In the genomic region with DNA sequence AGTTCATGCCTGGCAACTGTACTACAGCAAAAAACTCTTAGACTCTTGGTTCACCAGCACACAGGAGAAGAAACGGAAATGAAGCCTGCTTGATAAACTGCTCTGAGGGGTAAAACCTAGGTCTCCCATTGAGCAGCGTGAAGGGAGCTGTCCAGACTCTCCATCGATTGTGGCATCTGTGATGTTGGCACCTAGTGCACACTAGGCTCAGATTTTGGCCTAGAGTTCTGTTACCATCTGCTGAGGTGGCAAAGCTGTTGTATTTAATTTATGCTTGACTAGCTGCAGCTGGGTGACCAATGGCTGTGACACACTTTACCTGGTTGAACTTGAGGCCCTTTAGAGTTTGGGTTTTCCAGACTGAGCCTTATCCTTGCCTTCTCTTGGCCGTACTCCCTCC, we compare ENCODE assay signal across 28 mouse cellular contexts. TPM values are rescaled to one million over a fixed set of nuclear protein-coding genes. Genes with fewer than 3 reads are reported as not detected.
A peak's percentile ranks its signal among the peaks of the same experiment; 100 is the strongest.
DNase-seq lines count a peak whose midpoint lies in the region; ATAC-seq and TF ChIP-seq lines count a peak whose summit lies in the region.
"Had no signal": no experiment of that assay in that cellular context is flagged by ENCODE, and none has a peak within 500 bp of the region (broad histone marks: within the 10 kb centered on the region; RNA-seq: fewer than 3 reads in every experiment).

No protein-coding gene starts in this region.

- H3K27ac ChIP-seq in forebrain, embryonic 16.5 days (ENCODE audit: low read length): no peak overlapping the region
- no peak overlapping the region; the same call in 1 of the 2 replicates for H3K27ac ChIP-seq in forebrain, embryonic 15.5 days (replicated peaks)
- no peak overlapping the region for H3K27ac ChIP-seq in midbrain, postnatal 0 days (ENCODE audit: low read depth, low read length)
- no peak overlapping the region for H3K27ac ChIP-seq in midbrain, embryonic 15.5 days
- H3K27ac ChIP-seq: embryonic facial prominence, embryonic 10.5 days; embryonic facial prominence, embryonic 15.5 days; heart, embryonic 13.5 days; liver, embryonic 14.5 days; neural tube, embryonic 13.5 days; stomach, embryonic 15.5 days had no signal

- H3K9ac ChIP-seq in forebrain, embryonic 16.5 days (replicated peaks; ENCODE audit: low read depth, low read length): no peak overlapping the region
- no peak overlapping the region for H3K9ac ChIP-seq in forebrain, embryonic 15.5 days (replicated peaks)
- no peak overlapping the region for H3K9ac ChIP-seq in midbrain, postnatal 0 days (replicated peaks; ENCODE audit: low read length, poor library complexity, severe bottlenecking)
- no peak overlapping the region for H3K9ac ChIP-seq in midbrain, embryonic 15.5 days
- H3K9ac ChIP-seq: embryonic facial prominence, embryonic 15.5 days; heart, embryonic 13.5 days; liver, embryonic 14.5 days; lung, embryonic 14.5 days; neural tube, embryonic 13.5 days; stomach, embryonic 15.5 days had no signal

- WGBS in forebrain, embryonic 16.5 days: 80% methylated on average over 4 of the region's 4 CpGs
- 77% methylated on average over 4 of the region's 4 CpGs for WGBS in forebrain, embryonic 15.5 days
- 98% methylated on average over 4 of the region's 4 CpGs for WGBS in midbrain, postnatal 0 days
- 96% methylated on average over 4 of the region's 4 CpGs for WGBS in midbrain, embryonic 15.5 days

- ATAC-seq in forebrain, embryonic 16.5 days: peak; percentile 52; the same call in 1 of the 2 replicates
- no peak for ATAC-seq in forebrain, embryonic 15.5 days (replicated peaks)
- no peak for ATAC-seq in midbrain, postnatal 0 days (ENCODE audit: low FRiP score)
- ATAC-seq in midbrain, embryonic 15.5 days (replicated peaks): no peak
- ATAC-seq: intestine, postnatal 0 days had no signal

- H3K4me1 ChIP-seq in forebrain, embryonic 16.5 days (replicated peaks; ENCODE audit: control insufficient read depth, insufficient read depth, low read length): peaks cover 13% of the 10 kb centered on the region
- peaks cover 25% of the 10 kb centered on the region for H3K4me1 ChIP-seq in forebrain, embryonic 15.5 days
- H3K4me1 ChIP-seq in midbrain, postnatal 0 days (ENCODE audit: insufficient read depth, low read length): peaks cover 6% of the 10 kb centered on the region; the same call in 1 of the 2 replicates
- H3K4me1 ChIP-seq in midbrain, embryonic 15.5 days: peaks cover 13% of the 10 kb centered on the region

- no peak overlapping the region for H3K4me3 ChIP-seq in forebrain, embryonic 16.5 days (replicated peaks; ENCODE audit: low read length)
- H3K4me3 ChIP-seq in forebrain, embryonic 15.5 days: no peak overlapping the region
- H3K4me3 ChIP-seq in midbrain, postnatal 0 days (ENCODE audit: low read depth, low read length): no peak overlapping the region
- H3K4me3 ChIP-seq in midbrain, embryonic 15.5 days: no peak overlapping the region
- H3K4me3 ChIP-seq: embryonic facial prominence, embryonic 10.5 days; embryonic facial prominence, embryonic 15.5 days; heart, embryonic 13.5 days; neural tube, embryonic 13.5 days; stomach, embryonic 15.5 days had no signal

- H3K9me3 ChIP-seq in forebrain, embryonic 16.5 days (ENCODE audit: control insufficient read depth, low read length): no peaks in the 10 kb centered on the region
- H3K9me3 ChIP-seq in forebrain, embryonic 15.5 days: no peaks in the 10 kb centered on the region
- H3K9me3 ChIP-seq in midbrain, postnatal 0 days (ENCODE audit: low read length): no peaks in the 10 kb centered on the region
- H3K9me3 ChIP-seq in midbrain, embryonic 15.5 days: no peaks in the 10 kb centered on the region
- H3K9me3 ChIP-seq: embryonic facial prominence, embryonic 10.5 days; embryonic facial prominence, embryonic 15.5 days; heart, embryonic 13.5 days; neural tube, embryonic 13.5 days; stomach, embryonic 15.5 days had no signal

- peaks cover 11% of the 10 kb centered on the region for H3K36me3 ChIP-seq in forebrain, embryonic 16.5 days (ENCODE audit: control insufficient read depth, insufficient read depth)
- H3K36me3 ChIP-seq in forebrain, embryonic 15.5 days: peaks cover 26% of the 10 kb centered on the region
- H3K36me3 ChIP-seq in midbrain, postnatal 0 days (ENCODE audit: insufficient read depth, low read length): peaks cover 17% of the 10 kb centered on the region
- peaks cover 21% of the 10 kb centered on the region for H3K36me3 ChIP-seq in midbrain, embryonic 15.5 days (replicated peaks)

- H3K27me3 ChIP-seq in forebrain, embryonic 16.5 days (replicated peaks; ENCODE audit: control insufficient read depth, insufficient read depth, low read length): no peaks in the 10 kb centered on the region
- no peaks in the 10 kb centered on the region for H3K27me3 ChIP-seq in forebrain, embryonic 15.5 days
- H3K27me3 ChIP-seq in midbrain, postnatal 0 days (ENCODE audit: insufficient read depth, low read length): no peaks in the 10 kb centered on the region
- no peaks in the 10 kb centered on the region for H3K27me3 ChIP-seq in midbrain, embryonic 15.5 days (replicated peaks)
- H3K27me3 ChIP-seq: embryonic facial prominence, embryonic 15.5 days; heart, embryonic 13.5 days; neural tube, embryonic 13.5 days; stomach, embryonic 15.5 days had no signal

- no peak overlapping the region for H3K4me2 ChIP-seq in forebrain, embryonic 16.5 days (ENCODE audit: low read length)
- no peak overlapping the region for H3K4me2 ChIP-seq in forebrain, embryonic 15.5 days (replicated peaks)
- H3K4me2 ChIP-seq in midbrain, postnatal 0 days (ENCODE audit: low read depth, low read length, poor library complexity, severe bottlenecking): no peak overlapping the region
- H3K4me2 ChIP-seq in midbrain, embryonic 15.5 days: no peak overlapping the region
- H3K4me2 ChIP-seq: embryonic facial prominence, embryonic 15.5 days; heart, embryonic 13.5 days; lung, embryonic 14.5 days; neural tube, embryonic 13.5 days; stomach, embryonic 15.5 days had no signal

- no peak for TF ChIP-seq CTCF in midbrain, postnatal 0 days (IDR thresholded peaks at IDR 0.05)

- peak; percentile 64 for DNase-seq in midbrain, postnatal 0 days (ENCODE audit: low spot score)
- peak; percentile 56 for DNase-seq in cerebellum, adult 9-11 months
- DNase-seq in retina, embryonic 14.5 days (ENCODE audit: low spot score): no peak
- DNase-seq: adrenal gland, adult 2 months; B cell, adult 2 months; gastrocnemius, postnatal 10 days; heart, postnatal 10 days; kidney, adult 9 months; kidney, postnatal 10 days; layer of hippocampus, postnatal 36 days; liver; lung, embryonic 14.5 days; lung, postnatal 14 days; retina, postnatal 1 day; right cerebral cortex, postnatal 14 days had no signal

RNA-seq across cellular contexts. Expression of gene Jagn1, which starts 5.3 kb away (rescaled TPM):
- 90.9 and 98.9 TPM in 2 replicates for polyA plus RNA-seq in forebrain, embryonic 16.5 days (2015; fragmentation: Nextera tagmentation; extraction: Ambion mirVana)
- 89.2 and 93.1 TPM in 2 replicates for polyA plus RNA-seq in forebrain, embryonic 15.5 days (2015; fragmentation: Nextera tagmentation; extraction: Ambion mirVana)
- 43.6 and 48.6 TPM in 2 replicates for total RNA-seq in midbrain, postnatal 0 days (2014; rRNA removed)
- polyA plus RNA-seq in midbrain, postnatal 0 days (2015; fragmentation: Nextera tagmentation; extraction: Ambion mirVana): 80.4 and 85.4 TPM in 2 replicates
- 94.9 and 101 TPM in 2 replicates for polyA plus RNA-seq in midbrain, embryonic 15.5 days (2015; fragmentation: Nextera tagmentation; extraction: Ambion mirVana)

RNA-seq across cellular contexts. Expression of gene Il17re, which starts 10.6 kb away (rescaled TPM):
- 0.07 TPM in 1 of 2 replicates, not detected in the other for polyA plus RNA-seq in forebrain, embryonic 16.5 days (2015; fragmentation: Nextera tagmentation; extraction: Ambion mirVana)
- not detected in 2 replicates for polyA plus RNA-seq in forebrain, embryonic 15.5 days (2015; fragmentation: Nextera tagmentation; extraction: Ambion mirVana)
- 0.49 TPM in 1 of 2 replicates, not detected in the other for total RNA-seq in midbrain, postnatal 0 days (2014; rRNA removed)
- 0.48 and 0.77 TPM in 2 replicates for polyA plus RNA-seq in midbrain, postnatal 0 days (2015; fragmentation: Nextera tagmentation; extraction: Ambion mirVana)
- polyA plus RNA-seq in midbrain, embryonic 15.5 days (2015; fragmentation: Nextera tagmentation; extraction: Ambion mirVana): 0.08 and 0.41 TPM in 2 replicates

RNA-seq across cellular contexts. Expression of gene Cidec, which starts 12.1 kb away (rescaled TPM):
- polyA plus RNA-seq in forebrain, embryonic 16.5 days (2015; fragmentation: Nextera tagmentation; extraction: Ambion mirVana): not detected in 2 replicates
- not detected in 2 replicates for polyA plus RNA-seq in forebrain, embryonic 15.5 days (2015; fragmentation: Nextera tagmentation; extraction: Ambion mirVana)
- not detected in 2 replicates for total RNA-seq in midbrain, postnatal 0 days (2014; rRNA removed)
- 0.09 TPM in 1 of 2 replicates, not detected in the other for polyA plus RNA-seq in midbrain, postnatal 0 days (2015; fragmentation: Nextera tagmentation; extraction: Ambion mirVana)
- not detected in 2 replicates for polyA plus RNA-seq in midbrain, embryonic 15.5 days (2015; fragmentation: Nextera tagmentation; extraction: Ambion mirVana)
- total RNA-seq: hematopoietic stem cell, adult 5-6 weeks; layer of hippocampus, postnatal 36 days; left cerebral cortex, postnatal 10 days had no signal
- polyA plus RNA-seq: embryonic facial prominence, embryonic 10.5 days; embryonic facial prominence, embryonic 15.5 days; heart, embryonic 13.5 days; limb, embryonic 11.5 days; lung, embryonic 14.5 days; neural tube, embryonic 13.5 days had no signal

RNA-seq across cellular contexts. Expression of gene Il17rc, which starts 23.6 kb away (rescaled TPM):
- polyA plus RNA-seq in forebrain, embryonic 16.5 days (2015; fragmentation: Nextera tagmentation; extraction: Ambion mirVana): 2.4 and 3.5 TPM in 2 replicates
- 1.6 and 2.4 TPM in 2 replicates for polyA plus RNA-seq in forebrain, embryonic 15.5 days (2015; fragmentation: Nextera tagmentation; extraction: Ambion mirVana)
- total RNA-seq in midbrain, postnatal 0 days (2014; rRNA removed): 4.7 and 11.6 TPM in 2 replicates
- 4.1 and 4.2 TPM in 2 replicates for polyA plus RNA-seq in midbrain, postnatal 0 days (2015; fragmentation: Nextera tagmentation; extraction: Ambion mirVana)
- polyA plus RNA-seq in midbrain, embryonic 15.5 days (2015; fragmentation: Nextera tagmentation; extraction: Ambion mirVana): 3.4 and 4.8 TPM in 2 replicates

RNA-seq across cellular contexts. Expression of gene Rpusd3, which starts 28.5 kb away (rescaled TPM):
- polyA plus RNA-seq in forebrain, embryonic 16.5 days (2015; fragmentation: Nextera tagmentation; extraction: Ambion mirVana): 13.9 and 16.3 TPM in 2 replicates
- 14.8 and 23.3 TPM in 2 replicates for polyA plus RNA-seq in forebrain, embryonic 15.5 days (2015; fragmentation: Nextera tagmentation; extraction: Ambion mirVana)
- total RNA-seq in midbrain, postnatal 0 days (2014; rRNA removed): 17.1 and 53.8 TPM in 2 replicates
- 22.0 and 27.2 TPM in 2 replicates for polyA plus RNA-seq in midbrain, postnatal 0 days (2015; fragmentation: Nextera tagmentation; extraction: Ambion mirVana)
- polyA plus RNA-seq in midbrain, embryonic 15.5 days (2015; fragmentation: Nextera tagmentation; extraction: Ambion mirVana): 19.0 and 21.2 TPM in 2 replicates
